Comparison of ENCODE assay signal across 9 mouse cellular contexts in the genomic region with DNA sequence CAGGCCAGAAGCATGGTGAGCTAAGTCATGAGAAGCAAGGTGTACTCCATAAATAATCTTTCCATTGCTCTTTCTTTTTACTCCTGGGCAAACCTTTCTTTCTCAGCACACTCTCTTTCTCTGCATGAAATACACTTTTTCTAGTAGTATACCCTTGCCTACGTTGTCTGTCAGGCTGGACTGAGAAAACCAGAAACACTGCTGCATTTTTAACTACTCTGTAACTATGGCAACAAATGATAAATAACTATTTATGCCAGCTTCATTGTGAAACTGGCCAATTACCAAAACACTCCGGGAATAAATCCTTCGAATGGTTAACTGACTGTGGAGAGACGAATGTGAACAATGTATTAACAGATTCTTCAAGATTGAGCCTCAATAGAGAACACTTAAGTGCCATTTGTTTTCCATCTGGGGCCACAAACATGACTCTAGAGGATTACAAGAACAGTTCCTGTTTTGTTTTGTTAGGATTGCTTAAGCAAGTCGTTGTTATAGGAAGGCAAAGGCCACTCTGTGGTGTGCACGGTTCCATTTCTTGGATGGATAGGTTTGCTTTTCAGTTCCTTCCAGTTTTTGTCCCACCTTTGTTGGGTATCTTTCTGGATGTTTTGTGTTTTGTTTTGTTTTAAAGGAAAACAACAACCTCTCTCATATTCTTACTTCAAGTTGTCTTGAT. TPM values are rescaled to one million over a fixed set of nuclear protein-coding genes. Genes with fewer than 3 reads are reported as not detected.
DNase-seq lines count a peak whose midpoint lies in the region; ATAC-seq and TF ChIP-seq lines count a peak whose summit lies in the region.
"Not testable (repeated sequence)": the region's sequence is repeated elsewhere in the genome, so short reads cannot be mapped to it uniquely, and the experiment has no call there.
"Had no signal": no experiment of that assay in that cellular context is flagged by ENCODE, and none has a peak within 500 bp of the region (broad histone marks: within the 10 kb centered on the region; RNA-seq: fewer than 3 reads in every experiment).

A gene (plus strand): TSS at position 522 of the 682 bp plus-strand sequence.

- H3K79me2 ChIP-seq in heart, adult 2 months (replicated peaks; ENCODE audit: control insufficient read depth, insufficient read depth, low read length) = not testable (repeated sequence)

- WGBS in embryonic facial prominence, embryonic 14.5 days = 48% methylated on average over 5 of the region's 6 CpGs
- WGBS in heart, adult 2 months = 66% methylated on average over 6 of the region's 6 CpGs
- WGBS in hindbrain, embryonic 16.5 days = 28% methylated on average over 6 of the region's 6 CpGs
- 81% methylated on average over 6 of the region's 6 CpGs for WGBS in limb, embryonic 10.5 days
- 48% methylated on average over 6 of the region's 6 CpGs for WGBS in lung, embryonic 14.5 days
- WGBS in midbrain, embryonic 14.5 days = 32% methylated on average over 6 of the region's 6 CpGs
- WGBS in stomach, embryonic 15.5 days = 52% methylated on average over 6 of the region's 6 CpGs

- H3K4me3 ChIP-seq in ES-E14 (ENCODE audit: insufficient read depth in 1 of 2, low read depth in 1 of 2, low read length in 2 of 2, poor library complexity in 1 of 2, severe bottlenecking in 1 of 2) = peak within 1 kb of the TSS; percentile 30 to 60
- H3K4me3 ChIP-seq in embryonic facial prominence, embryonic 14.5 days (ENCODE audit: low read depth, low read length) = peak within 1 kb of the TSS; percentile 50
- peak within 1 kb of the TSS; percentile 47 for H3K4me3 ChIP-seq in heart, adult 2 months
- H3K4me3 ChIP-seq in hindbrain, embryonic 16.5 days (ENCODE audit: low read length) = peak within 1 kb of the TSS; percentile 56
- peak within 1 kb of the TSS; percentile 57 for H3K4me3 ChIP-seq in limb, embryonic 10.5 days
- H3K4me3 ChIP-seq in lung, embryonic 14.5 days (ENCODE audit: low read depth, low read length) = peak within 1 kb of the TSS; percentile 49
- peak within 1 kb of the TSS; percentile 49 for H3K4me3 ChIP-seq in midbrain, embryonic 14.5 days (replicated peaks; ENCODE audit: low read depth, low read length)
- peak within 1 kb of the TSS; percentile 47 for H3K4me3 ChIP-seq in stomach, embryonic 15.5 days (replicated peaks)

- not testable (repeated sequence) for TF ChIP-seq CTCF in heart, adult 2 months (IDR thresholded peaks at IDR 0.05); lung, embryonic 14.5 days (IDR thresholded peaks at IDR 0.05; ENCODE audit: low read depth)

- H3K27me3 ChIP-seq in embryonic facial prominence, embryonic 14.5 days (replicated peaks; ENCODE audit: control insufficient read depth, insufficient read depth, low read length) = peaks cover 16% of the 10 kb centered on the region
- H3K27me3 ChIP-seq in heart, adult 2 months (ENCODE audit: control insufficient read depth, insufficient read depth, low read length); hindbrain, embryonic 16.5 days (replicated peaks; ENCODE audit: control insufficient read depth, insufficient read depth, low read length); lung, embryonic 14.5 days (ENCODE audit: insufficient read depth, low read length); stomach, embryonic 15.5 days (replicated peaks): not testable (repeated sequence)
- peaks cover 38% of the 10 kb centered on the region for H3K27me3 ChIP-seq in limb, embryonic 10.5 days (ENCODE audit: low read depth, poor library complexity, severe bottlenecking)
- peaks cover 13% of the 10 kb centered on the region for H3K27me3 ChIP-seq in midbrain, embryonic 14.5 days (ENCODE audit: control insufficient read depth, insufficient read depth, low read length)

- not testable (repeated sequence) for H3K36me3 ChIP-seq in ES-E14 (ENCODE audit: control insufficient read depth, insufficient read depth, low read length, poor library complexity, severe bottlenecking); embryonic facial prominence, embryonic 14.5 days (ENCODE audit: control insufficient read depth, insufficient read depth, low read length); heart, adult 2 months (ENCODE audit: control insufficient read depth, insufficient read depth, low read length); hindbrain, embryonic 16.5 days (ENCODE audit: control insufficient read depth, insufficient read depth, low read length); limb, embryonic 10.5 days; lung, embryonic 14.5 days (ENCODE audit: insufficient read depth); midbrain, embryonic 14.5 days (ENCODE audit: control insufficient read depth, insufficient read depth, low read length); stomach, embryonic 15.5 days

- peaks cover 8 to 15% of the 10 kb centered on the region in 2 experiments; a peak in 2 of 4 replicates for H3K4me1 ChIP-seq in ES-E14 (ENCODE audit: control insufficient read depth in 2 of 2, insufficient read depth in 2 of 2, low read length in 2 of 2, poor library complexity in 1 of 2)
- H3K4me1 ChIP-seq in embryonic facial prominence, embryonic 14.5 days (ENCODE audit: control insufficient read depth, insufficient read depth, low read length); heart, adult 2 months (ENCODE audit: control insufficient read depth, insufficient read depth, low read length); hindbrain, embryonic 16.5 days (ENCODE audit: control insufficient read depth, insufficient read depth, low read depth, low read length); lung, embryonic 14.5 days (ENCODE audit: insufficient read depth); midbrain, embryonic 14.5 days (ENCODE audit: control insufficient read depth, insufficient read depth, low read length): not testable (repeated sequence)
- H3K4me1 ChIP-seq in limb, embryonic 10.5 days = peaks cover 16% of the 10 kb centered on the region
- H3K4me1 ChIP-seq in stomach, embryonic 15.5 days = peaks cover 11% of the 10 kb centered on the region; the same call in 1 of the 2 replicates

- in situ Hi-C loops in ES-E14 (cut with MboI; ENCODE audit: low sequenced_read_pairs in 2 of 2, unreplicated experiment in 2 of 2) = loop anchor here in 1 of 2 experiments (25.0 kb wide), 1 partner anchor 449 kb away; no protein-coding TSS in a partner anchor

- not testable (repeated sequence) for H3K27ac ChIP-seq in ES-E14 (ENCODE audit: insufficient read depth, low read depth, low read length, poor library complexity, severe bottlenecking); embryonic facial prominence, embryonic 14.5 days (replicated peaks; ENCODE audit: low read depth, low read length); hindbrain, embryonic 16.5 days (ENCODE audit: low read depth, low read length); limb, embryonic 10.5 days; lung, embryonic 14.5 days (ENCODE audit: low read depth); midbrain, embryonic 14.5 days (replicated peaks; ENCODE audit: low read depth, low read length); stomach, embryonic 15.5 days
- H3K27ac ChIP-seq in heart, adult 2 months = peak within 1 kb of the TSS; percentile 15; the same call in 1 of the 2 replicates

- H3K9me3 ChIP-seq in ES-E14 (ENCODE audit: control insufficient read depth, insufficient read depth, low read depth, low read length); embryonic facial prominence, embryonic 14.5 days (ENCODE audit: control insufficient read depth, low read length); hindbrain, embryonic 16.5 days (ENCODE audit: control insufficient read depth, low read length); limb, embryonic 10.5 days (replicated peaks); lung, embryonic 14.5 days (ENCODE audit: low read depth, low read length); midbrain, embryonic 14.5 days (ENCODE audit: control insufficient read depth, low read length); stomach, embryonic 15.5 days: not testable (repeated sequence)

- peak within 1 kb of the TSS; percentile 92 for H3K4me2 ChIP-seq in embryonic facial prominence, embryonic 14.5 days (ENCODE audit: low read depth, low read length)
- peak within 1 kb of the TSS; percentile 90 for H3K4me2 ChIP-seq in hindbrain, embryonic 16.5 days (ENCODE audit: low read length)
- H3K4me2 ChIP-seq in lung, embryonic 14.5 days = peak within 1 kb of the TSS; percentile 88
- H3K4me2 ChIP-seq in midbrain, embryonic 14.5 days (ENCODE audit: low read length) = peak within 1 kb of the TSS; percentile 68
- peak within 1 kb of the TSS; percentile 79 for H3K4me2 ChIP-seq in stomach, embryonic 15.5 days

- TF ChIP-seq EP300 in heart, adult 2 months (IDR thresholded peaks at IDR 0.05; ENCODE audit: insufficient read depth, low read depth, low read length) = not testable (repeated sequence)

- DNase-seq in ES-E14 (ENCODE audit: low read depth, low spot score); embryonic facial prominence, embryonic 14.5 days (ENCODE audit: low spot score); heart, adult 2 months; limb, embryonic 10.5 days (ENCODE audit: low spot score): not testable (repeated sequence)
- DNase-seq in lung, embryonic 14.5 days = peak; percentile 48
- DNase-seq in midbrain, embryonic 14.5 days = peak; percentile 14

- ATAC-seq in embryonic facial prominence, embryonic 14.5 days (ENCODE audit: low read depth); lung, embryonic 14.5 days (ENCODE audit: insufficient read depth); midbrain, embryonic 14.5 days (ENCODE audit: low FRiP score, low TSS enrichment); stomach, embryonic 15.5 days (ENCODE audit: insufficient read depth, low FRiP score, low read depth): not testable (repeated sequence)
- ATAC-seq in hindbrain, embryonic 16.5 days = peak; percentile 18; the same call in 1 of the 2 replicates

- H3K9ac ChIP-seq in ES-E14 (ENCODE audit: insufficient read depth, low read depth, low read length, poor library complexity, severe bottlenecking) = not testable (repeated sequence)
- H3K9ac ChIP-seq in embryonic facial prominence, embryonic 14.5 days (ENCODE audit: low read depth, low read length) = peak within 1 kb of the TSS; percentile 60
- H3K9ac ChIP-seq in heart, adult 2 months (ENCODE audit: low read depth, low read length) = peak within 1 kb of the TSS; percentile 47
- peak within 1 kb of the TSS; percentile 67 for H3K9ac ChIP-seq in hindbrain, embryonic 16.5 days (ENCODE audit: low read depth, low read length)
- H3K9ac ChIP-seq in lung, embryonic 14.5 days = peak within 1 kb of the TSS; percentile 48
- H3K9ac ChIP-seq in midbrain, embryonic 14.5 days (replicated peaks; ENCODE audit: low read length) = peak within 1 kb of the TSS; percentile 47
- peak within 1 kb of the TSS; percentile 19; the same call in 1 of the 2 replicates for H3K9ac ChIP-seq in stomach, embryonic 15.5 days

- not testable (repeated sequence) for TF ChIP-seq POLR2A in heart, adult 2 months (IDR thresholded peaks at IDR 0.05; ENCODE audit: insufficient read depth, low read depth, low read length)

- intact Hi-C loops in heart, adult 2 months (cut with DNase I) = not testable (repeated sequence)

RNA-seq across cellular contexts. Expression of the gene that starts here (rescaled TPM):
- total RNA-seq in ES-E14 (2012; rRNA removed) = 0.18 and 0.74 TPM in 2 replicates
- polyA plus RNA-seq in embryonic facial prominence, embryonic 14.5 days (2014; fragmentation: Nextera tagmentation; extraction: Ambion mirVana) = 0.81 and 1.2 TPM in 2 replicates
- under 1 TPM; 0.13 to 0.20 TPM for total RNA-seq in heart, adult 2 months (2021)
- 0.15 and 0.51 TPM in 2 replicates for polyA plus RNA-seq in heart, adult 2 months (2012; rRNA removed)
- 1.3 and 1.4 TPM in 2 replicates for polyA plus RNA-seq in hindbrain, embryonic 16.5 days (2015; fragmentation: Nextera tagmentation; extraction: Ambion mirVana)
- 0.10 TPM in 1 of 2 replicates, not detected in the other for polyA plus RNA-seq in limb, embryonic 10.5 days (2016; fragmentation: Nextera tagmentation; extraction: Ambion mirVana)
- 2.8 TPM in 2 replicates for polyA plus RNA-seq in lung, embryonic 14.5 days (2014; fragmentation: Nextera tagmentation; extraction: Ambion mirVana)
- polyA plus RNA-seq in midbrain, embryonic 14.5 days (2014; fragmentation: Nextera tagmentation; extraction: Ambion mirVana) = 0.78 and 0.84 TPM in 2 replicates
- polyA plus RNA-seq in stomach, embryonic 15.5 days (2015; fragmentation: Nextera tagmentation; extraction: Ambion mirVana) = 1.8 and 2.0 TPM in 2 replicates
- polyA plus RNA-seq: C2C12 had no signal

Comparison
In these comparisons a context has a peak if more than half of its experiments do, and no peak if none do; other contexts are left out.
1. Peak in DNase-seq, H3K4me3 ChIP-seq, H3K9ac ChIP-seq and H3K4me2 ChIP-seq in midbrain, embryonic 14.5 days; RNA of the gene not detected or under 1 TPM.